Mouse (Mus musculus) gonadal fat pad, adult 2 months (tissue): ENCODE results near the gene Gm12184. TPM values are rescaled to one million over a fixed set of nuclear protein-coding genes. Genes with fewer than 3 reads are reported as not detected.
"Not testable (repeated sequence)": the region's sequence is repeated elsewhere in the genome, so short reads cannot be mapped to it uniquely, and the experiment has no call there.

ENCODE experiments used
- DNase-seq: peaks from one replicate; pipeline ENCODE4 v3.0.0-alpha.2; 2012; ENCODE audit warnings: low read depth
- polyA plus RNA-seq: library from polyadenylated mRNA; depleted of rRNA; stranded (reverse); fragments of >200 nt; gene quantifications from 2 replicates; pipeline ENCODE4 v1.2.3, GENCODE M21; 2012

Gm12184 gene
- polyA plus RNA-seq, 1 experiment, result 11.0 TPM

DNA sequence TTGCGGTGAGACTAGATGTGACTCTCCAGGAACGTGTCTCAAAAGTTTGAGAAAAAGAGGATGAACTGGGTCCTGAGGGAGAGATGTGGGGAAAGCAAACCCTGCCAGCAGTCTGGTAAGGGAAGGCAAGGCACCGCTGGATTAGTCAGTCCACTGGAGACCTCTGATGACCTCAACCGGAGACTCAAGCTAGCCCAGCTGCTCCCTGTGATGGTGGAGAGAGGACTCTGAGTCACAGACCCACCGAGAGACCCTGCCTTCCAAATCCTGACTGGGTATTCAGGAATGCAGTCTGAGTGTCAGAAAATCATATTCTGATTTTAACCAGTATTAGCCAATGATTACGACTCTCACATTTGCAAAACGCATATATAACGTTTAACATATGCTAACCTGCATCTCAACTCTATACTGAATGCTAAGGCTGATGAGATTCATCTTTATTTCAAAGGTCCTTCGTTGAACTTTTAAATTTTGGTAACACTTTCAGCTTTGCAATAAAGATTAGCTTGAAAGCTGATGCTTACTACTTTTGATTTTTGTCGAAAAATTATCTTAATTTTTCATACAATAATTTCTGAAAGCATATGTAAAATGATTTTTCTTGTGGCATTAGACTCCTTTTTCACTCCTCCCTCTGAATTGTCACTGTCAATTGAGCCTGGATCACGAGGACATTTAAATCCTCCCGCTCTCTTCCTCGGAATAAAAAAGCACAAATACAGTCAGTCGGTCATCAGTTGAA lies 3.5 kb downstream of the Gm12184 start:
- no peak for DNase-seq

DNA sequence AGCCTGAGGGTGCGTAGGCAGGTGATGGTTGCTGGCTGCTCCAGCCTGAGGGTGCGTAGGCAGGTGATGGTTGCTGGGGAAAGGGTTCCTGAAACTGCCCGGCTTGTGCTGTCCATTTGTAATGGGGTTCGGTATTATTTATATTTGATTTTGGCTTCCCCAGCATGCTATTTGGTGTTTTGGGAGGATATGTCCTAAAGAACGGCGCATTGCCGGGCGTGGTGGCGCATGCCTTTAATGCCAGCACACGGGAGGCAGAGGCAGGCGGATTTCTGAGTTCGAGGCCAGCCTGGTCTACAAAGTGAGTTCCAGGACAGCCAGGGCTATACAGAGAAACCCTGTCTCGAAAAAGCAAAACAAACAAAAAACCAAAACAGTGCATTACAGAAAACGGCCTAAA lies 5.2 kb downstream of the Gm12184 start:
- not testable (repeated sequence) for DNase-seq

GRCm38 (mm10) chr11:48820308-48820674 lies 6.2 kb downstream of the Gm12184 start:
- DNase-seq, result no peak

- DNase-seq, result no peak
Measured at GRCm38 (mm10) chr11:48819614-48820307, 6.7 kb downstream of the Gm12184 start.

- DNase-seq, result no peak
Measured at GRCm38 (mm10) chr11:48818346-48818745, 8.1 kb downstream of the Gm12184 start.

DNA sequence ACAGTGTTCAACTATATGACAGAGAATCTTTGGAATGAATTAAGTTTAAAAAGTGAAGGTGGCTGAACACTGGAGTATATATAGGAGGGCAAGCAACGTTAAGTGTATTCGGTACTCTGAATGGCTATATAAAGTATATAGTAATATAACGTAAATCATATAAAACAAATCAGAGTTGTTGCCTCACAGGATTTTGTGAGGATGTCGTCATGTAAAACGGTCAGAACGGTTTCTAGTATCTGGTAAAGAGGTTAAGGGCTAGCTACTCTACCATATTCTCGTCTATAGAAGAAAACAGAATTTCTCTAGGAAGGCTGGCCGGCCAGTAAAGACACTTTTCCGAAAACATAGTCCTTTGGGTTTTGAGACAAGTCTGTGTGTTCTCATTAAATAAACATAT lies 8.7 kb downstream of the Gm12184 start:
- no peak for DNase-seq

DNA sequence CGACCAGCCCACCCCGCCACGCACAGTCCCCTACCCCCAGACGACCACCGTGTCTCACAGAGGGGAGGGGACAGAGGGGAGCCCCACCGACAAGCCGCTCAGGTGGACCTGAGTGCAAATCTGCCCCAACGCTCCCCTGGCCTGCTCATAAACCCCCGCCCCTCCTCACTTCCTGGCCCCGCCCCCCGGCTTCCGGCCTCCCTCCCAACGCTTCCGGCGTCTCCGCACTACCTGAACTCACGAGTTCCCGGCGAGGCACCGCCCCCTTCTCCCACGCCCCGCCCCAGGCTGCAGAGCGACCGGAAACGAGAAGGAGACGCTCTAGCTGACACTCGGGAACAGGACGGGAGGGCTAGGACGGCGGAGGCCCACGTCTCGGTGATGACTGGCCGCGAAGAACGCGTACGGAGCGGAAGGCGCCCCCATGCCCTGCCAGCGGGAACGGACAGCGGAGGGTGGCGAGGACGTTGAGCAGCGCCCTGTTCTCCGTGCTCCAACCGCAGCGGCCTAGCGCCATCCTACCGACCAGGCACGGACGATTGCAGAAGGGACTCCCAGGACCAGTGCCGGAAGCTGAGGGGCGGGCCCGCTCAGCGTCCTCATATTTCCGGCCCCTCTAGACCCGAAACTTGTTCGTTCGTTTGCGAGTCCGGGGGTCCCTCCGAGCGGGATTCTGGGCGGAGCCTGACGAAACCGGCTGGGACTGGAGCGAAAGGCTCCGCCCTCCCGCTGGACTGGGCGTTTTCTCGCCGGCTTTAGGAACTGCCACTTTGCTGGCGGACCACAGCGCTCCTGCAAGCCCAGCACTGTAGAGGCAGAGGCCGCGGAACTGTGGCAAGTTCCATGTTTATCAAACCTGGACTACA lies 9.4 kb downstream of the Gm12184 start, which contains the start of gene Trim41:
Gene Trim41 (minus strand): TSS at position 554 of the 866 bp plus-strand sequence.
- DNase-seq, result no peak

GRCm38 (mm10) chr11:48816281-48816781 lies 10.1 kb downstream of the Gm12184 start:
- DNase-seq, result no peak

- no peak for DNase-seq
Measured at GRCm38 (mm10) chr11:48815851-48816250, 10.6 kb downstream of the Gm12184 start.

GRCm38 (mm10) chr11:48813782-48814181 lies 12.7 kb downstream of the Gm12184 start:
- DNase-seq, result no peak

GRCm38 (mm10) chr11:48810142-48810541 lies 16.3 kb downstream of the Gm12184 start:
- DNase-seq, result no peak

DNA sequence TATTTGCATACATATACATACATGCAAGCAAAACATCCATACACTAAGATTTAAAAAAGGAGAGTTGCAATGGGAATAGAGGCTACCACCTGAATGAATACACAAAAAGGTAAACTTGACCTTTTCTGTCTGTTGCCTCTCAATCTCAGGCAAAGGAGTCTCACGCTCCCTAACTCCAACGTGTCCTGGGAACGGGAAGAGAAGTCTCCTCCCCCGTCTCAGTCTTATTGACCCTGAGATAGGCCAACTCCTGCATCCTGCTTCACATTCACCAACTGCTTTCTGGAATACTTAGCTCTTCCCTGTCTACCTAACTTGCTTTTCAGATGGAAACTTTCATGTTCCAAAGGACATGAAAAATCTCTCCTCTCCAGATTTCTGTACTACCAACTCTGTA lies 17.0 kb downstream of the Gm12184 start:
- no peak for DNase-seq

DNA sequence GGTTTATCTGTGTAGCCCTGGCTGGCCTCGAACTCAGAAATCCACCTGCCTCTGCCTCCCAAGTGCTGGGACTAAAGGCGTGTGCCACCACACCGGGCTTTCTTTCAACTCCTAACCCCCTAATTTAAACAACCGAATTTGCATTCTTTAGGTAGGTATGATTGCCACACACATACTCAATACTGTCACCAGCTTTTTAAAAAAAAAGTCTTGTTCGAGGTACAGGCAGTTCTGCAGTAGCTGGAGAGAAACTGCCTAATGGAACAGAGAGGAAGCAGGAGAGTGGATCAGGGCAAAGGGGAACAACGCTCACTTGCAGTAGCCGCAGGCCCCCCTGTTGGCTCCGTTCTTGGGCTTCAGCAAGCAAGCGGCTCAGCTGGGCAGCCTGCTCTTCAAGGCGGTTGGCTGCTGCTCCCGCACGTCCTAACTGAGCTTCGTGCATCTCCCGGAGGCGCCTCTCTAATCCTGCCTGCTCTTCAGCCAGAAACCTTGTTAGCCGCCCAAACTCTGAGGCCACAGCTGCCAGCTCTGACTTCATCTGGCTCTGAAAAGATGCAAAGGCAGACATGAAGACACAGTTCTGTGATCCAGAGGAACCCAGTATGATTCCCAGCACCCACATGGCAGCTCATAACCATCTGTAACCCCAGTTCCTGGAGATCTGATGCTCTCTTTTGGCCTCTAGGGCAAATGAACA lies 17.6 kb downstream of the Gm12184 start:
- no peak for DNase-seq

- DNase-seq, result no peak
Measured at GRCm38 (mm10) chr11:48808304-48808646, 18.2 kb downstream of the Gm12184 start.

- DNase-seq, result no peak
Measured at GRCm38 (mm10) chr11:48807563-48808303, 18.7 kb downstream of the Gm12184 start.

- no peak for DNase-seq
Measured at GRCm38 (mm10) chr11:48806856-48807562, 19.4 kb downstream of the Gm12184 start.

GRCm38 (mm10) chr11:48804922-48805321 lies 21.5 kb downstream of the Gm12184 start:
- no peak for DNase-seq

DNA sequence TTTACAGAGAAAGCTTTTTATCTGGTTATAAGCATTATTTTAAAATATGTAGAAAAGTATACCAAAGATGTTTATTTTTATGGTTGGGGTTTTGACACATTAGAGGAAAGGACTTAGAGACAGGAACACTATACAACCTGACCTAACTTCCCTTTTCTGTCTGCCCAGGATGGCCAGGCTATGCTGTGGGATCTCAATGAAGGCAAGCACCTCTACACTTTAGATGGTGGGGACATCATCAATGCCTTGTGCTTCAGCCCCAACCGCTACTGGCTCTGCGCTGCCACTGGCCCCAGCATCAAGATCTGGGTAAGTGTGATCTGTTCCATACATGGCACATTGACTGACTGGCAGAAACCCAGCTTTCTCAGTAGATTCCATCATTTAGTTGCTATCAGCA lies 22.5 kb downstream of the Gm12184 start:
- DNase-seq, result no peak

GRCm38 (mm10) chr11:48801831-48802772 lies 24.4 kb downstream of the Gm12184 start:
- DNase-seq, result no peak
